Mouse (Mus musculus): ENCODE results near the gene Ube2d2b. TPM values are rescaled to one million over a fixed set of nuclear protein-coding genes. Genes with fewer than 3 reads are reported as not detected.

Gene Ube2d2b
- total RNA-seq, 2 experiments from 2014 or later: not detected

- no peak for DNase-seq
Observed at GRCm38 (mm10) chr5:107848964-107849363, 19.1 kb downstream of the Ube2d2b start.

GRCm38 (mm10) chr5:107853807-107854206 lies 23.9 kb downstream of the Ube2d2b start:
- intact Hi-C loops (cut with DNase I; ENCODE audit: low total_unique reads): no loop called here
- peak; percentile 32 for DNase-seq

More at GRCm38 (mm10) chr5:107848964-107849363, 19.1 kb downstream of the Ube2d2b start:
- intact Hi-C loops (cut with DNase I; ENCODE audit: low total_unique reads): no loop called here

- no peak for DNase-seq
- intact Hi-C loops (cut with DNase I; ENCODE audit: low total_unique reads): no loop called here
Observed at GRCm38 (mm10) chr5:107854556-107854955, 24.7 kb downstream of the Ube2d2b start.

- DNase-seq: no peak
- intact Hi-C loops (cut with DNase I; ENCODE audit: low total_unique reads): no loop called here
Observed at GRCm38 (mm10) chr5:107855546-107855945, 25.6 kb downstream of the Ube2d2b start.

- intact Hi-C loops (cut with DNase I; ENCODE audit: low total_unique reads): no loop called here
- no peak for DNase-seq
Observed at GRCm38 (mm10) chr5:107858963-107859362, 29.1 kb downstream of the Ube2d2b start.

- no peak for DNase-seq
- intact Hi-C loops (cut with DNase I; ENCODE audit: low total_unique reads): no loop called here
Observed at GRCm38 (mm10) chr5:107863971-107864370, 34.1 kb downstream of the Ube2d2b start.

GRCm38 (mm10) chr5:107866127-107867126 lies 36.5 kb downstream of the Ube2d2b start:
- peak; percentile 15 for DNase-seq
- intact Hi-C loops (cut with DNase I; ENCODE audit: low total_unique reads): no loop called here

- DNase-seq: peak; percentile 58
- intact Hi-C loops (cut with DNase I; ENCODE audit: low total_unique reads): no loop called here
Observed at GRCm38 (mm10) chr5:107867970-107868904, 38.3 kb downstream of the Ube2d2b start.

- peak; percentile 92 for DNase-seq
- intact Hi-C loops (cut with DNase I; ENCODE audit: low total_unique reads): no loop called here
Observed at GRCm38 (mm10) chr5:107868905-107869424, 39.1 kb downstream of the Ube2d2b start.

GRCm38 (mm10) chr5:107869701-107870100 lies 39.8 kb downstream of the Ube2d2b start:
- intact Hi-C loops (cut with DNase I; ENCODE audit: low total_unique reads): no loop called here
- DNase-seq: no peak

- intact Hi-C loops (cut with DNase I; ENCODE audit: low total_unique reads): no loop called here
- no peak for DNase-seq
Observed at GRCm38 (mm10) chr5:107873330-107873729, 43.4 kb downstream of the Ube2d2b start.

GRCm38 (mm10) chr5:107873886-107874302 lies 44.0 kb downstream of the Ube2d2b start:
- no peak for DNase-seq
- intact Hi-C loops (cut with DNase I; ENCODE audit: low total_unique reads): no loop called here

GRCm38 (mm10) chr5:107874561-107875260 lies 44.8 kb downstream of the Ube2d2b start, which contains the start of gene Evi5:
Gene Evi5, minus strand, starts transcription at chr5:107875107.
- intact Hi-C loops (cut with DNase I; ENCODE audit: low total_unique reads): no loop called here
- no peak for DNase-seq

- no peak for DNase-seq
- intact Hi-C loops (cut with DNase I; ENCODE audit: low total_unique reads): no loop called here
Observed at GRCm38 (mm10) chr5:107875261-107875611, 45.3 kb downstream of the Ube2d2b start.

GRCm38 (mm10) chr5:107877053-107877452 lies 47.2 kb downstream of the Ube2d2b start:
- intact Hi-C loops (cut with DNase I; ENCODE audit: low total_unique reads): no loop called here
- no peak for DNase-seq

GRCm38 (mm10) chr5:107880710-107881109 lies 50.8 kb downstream of the Ube2d2b start:
- no peak for DNase-seq
- intact Hi-C loops (cut with DNase I; ENCODE audit: low total_unique reads): no loop called here

All from gastrocnemius, postnatal 14 days (tissue).